Mouse (Mus musculus) mature B cell (primary cell): ENCODE data around the gene Chmp3.

Experiments used
- in situ Hi-C: fragments of 300-500 bp; cut with MboI; formaldehyde crosslinking; loops from 2 replicates; pipeline ENCODE4 v1.14.3; 2019

Gene Chmp3

DNA sequence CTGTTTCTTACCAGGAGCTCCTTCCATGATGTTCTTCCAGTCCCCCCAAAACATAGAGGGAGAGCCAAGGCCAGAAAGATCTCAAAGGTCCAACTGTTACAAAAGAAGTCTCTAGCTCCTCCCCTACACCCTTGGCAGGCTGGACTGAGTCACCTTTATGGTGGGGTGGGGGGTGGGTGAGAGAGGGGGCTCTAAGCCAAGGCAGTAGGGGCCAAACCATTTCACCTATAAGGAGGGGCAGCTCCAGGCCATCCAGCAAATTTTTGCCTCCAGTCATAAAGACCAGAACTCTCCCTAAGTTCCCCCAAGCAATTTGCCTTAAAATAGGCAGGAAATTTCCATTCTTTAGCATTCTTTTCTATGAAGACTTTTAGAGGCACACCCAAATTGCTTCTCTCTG is 65.4 kb downstream of the Chmp3 start:
- in situ Hi-C loops, result no loop called here

- in situ Hi-C loops, result no loop called here
These were observed 66.4 kb downstream of the Chmp3 start for GRCm38 (mm10) chr6:71609968-71610367.

- in situ Hi-C loops, result no loop called here
These were observed 69.6 kb downstream of the Chmp3 start for GRCm38 (mm10) chr6:71613225-71613624.

DNA sequence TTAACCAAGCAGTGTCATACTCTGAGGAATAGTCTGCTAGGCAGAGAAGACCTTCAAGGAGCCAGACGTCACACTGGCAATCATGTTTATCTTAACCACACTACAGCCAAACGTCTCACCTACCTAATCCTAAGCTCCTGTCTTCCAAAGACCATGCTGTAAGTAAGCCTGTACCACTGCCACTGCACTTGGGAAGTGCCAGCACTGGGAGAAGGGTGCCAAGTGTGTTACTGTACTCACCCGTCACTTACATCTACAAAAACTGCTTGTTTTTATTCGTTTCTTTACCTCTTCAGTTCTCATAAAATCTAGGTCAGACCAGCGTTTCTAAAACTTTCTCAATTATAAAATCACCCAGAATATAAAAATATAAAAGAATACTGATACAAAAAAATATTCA is 73.4 kb downstream of the Chmp3 start:
- in situ Hi-C loops, result no loop called here

DNA sequence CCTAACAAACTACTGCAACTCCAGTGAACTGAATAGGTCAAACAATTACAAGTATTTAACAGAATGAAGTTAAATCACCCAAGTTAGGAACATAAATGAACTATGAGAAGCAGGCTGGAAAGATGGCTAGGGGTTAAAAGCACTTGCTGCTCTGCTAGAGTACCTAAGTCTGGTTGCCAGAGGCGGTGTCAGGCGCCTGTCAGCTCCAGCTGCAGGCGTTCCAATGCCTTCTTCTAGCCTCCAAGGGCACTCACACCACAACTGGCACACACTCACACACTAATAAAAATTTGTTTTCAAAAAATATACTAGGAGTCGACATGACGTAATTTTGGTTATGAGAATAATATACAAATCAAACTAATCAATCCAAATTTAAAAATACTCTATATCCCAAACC is 78.0 kb downstream of the Chmp3 start:
- in situ Hi-C loops, result no loop called here

DNA sequence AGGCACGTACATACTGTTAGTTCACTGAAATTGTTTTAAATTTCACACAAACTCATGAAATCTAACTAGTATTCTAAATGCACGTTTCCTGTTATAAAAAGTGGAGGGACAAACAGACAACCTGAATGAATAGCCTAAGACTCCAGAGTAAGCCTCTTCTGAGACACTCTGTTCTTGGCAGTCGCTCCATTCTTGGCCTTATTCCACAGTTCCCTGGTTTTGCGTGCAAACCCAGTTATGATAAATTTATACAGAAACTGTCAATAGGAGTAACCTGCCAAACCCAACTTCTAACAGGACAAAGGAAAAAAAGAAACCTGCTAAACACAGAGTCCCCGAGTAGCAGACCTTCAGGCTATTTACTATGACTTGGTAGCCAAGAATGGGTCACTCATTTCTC is 78.4 kb downstream of the Chmp3 start:
- in situ Hi-C loops, result no loop called here

- in situ Hi-C loops, result no loop called here
These were observed 81.1 kb downstream of the Chmp3 start for GRCm38 (mm10) chr6:71624723-71625122.

GRCm38 (mm10) chr6:71625984-71626383 is 82.4 kb downstream of the Chmp3 start:
- in situ Hi-C loops, result no loop called here

GRCm38 (mm10) chr6:71627325-71627724 is 83.7 kb downstream of the Chmp3 start:
- in situ Hi-C loops, result no loop called here

DNA sequence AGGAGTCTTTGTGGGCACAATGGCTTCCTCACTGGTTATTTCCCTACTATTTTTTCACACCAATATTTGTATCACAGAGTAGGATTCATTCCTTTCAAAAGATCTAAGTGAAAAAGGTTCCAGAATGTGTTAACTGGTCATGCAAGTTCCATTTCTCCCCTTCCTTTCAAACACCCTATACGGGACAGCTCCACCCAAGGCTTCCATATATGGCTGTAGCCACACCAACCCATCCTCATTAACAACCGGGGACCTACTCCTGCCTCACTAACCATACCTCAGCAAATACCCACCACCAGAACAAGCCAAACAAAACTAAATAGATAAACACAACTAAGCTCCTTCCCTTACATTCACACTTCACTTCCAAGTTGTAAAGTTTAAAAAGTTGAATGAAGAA is 87.6 kb downstream of the Chmp3 start:
- in situ Hi-C loops, result no loop called here

- in situ Hi-C loops, result no loop called here
These were observed 88.3 kb downstream of the Chmp3 start for GRCm38 (mm10) chr6:71631706-71632461.
